Mouse (Mus musculus): ENCODE results near the gene Napsa. TPM values are rescaled to one million over a fixed set of nuclear protein-coding genes. Genes with fewer than 3 reads are reported as not detected.

Gene Napsa
- polyA plus RNA-seq, 1 experiment: 4,402 TPM

- no peak for DNase-seq
- WGBS: 92% methylated on average over 6 of the region's 6 CpGs
Measured at GRCm38 (mm10) chr7:44596051-44596450, 23.9 kb downstream of the Napsa start.

GRCm38 (mm10) chr7:44596996-44597538 is 24.9 kb downstream of the Napsa start:
- 63% methylated on average over 5 of the region's 5 CpGs for whole genome bisulfite sequencing
- Histone ChIP-seq H3K4me1 (ENCODE audit: control insufficient read depth, insufficient read depth, low read length) (no peaks in the 10 kb centered on the region), H3K4me3 (ENCODE audit: insufficient read depth, low read depth, low read length) (no peak overlapping the region), H3K27ac (ENCODE audit: insufficient read depth, low read depth, low read length) (no peak overlapping the region), H3K27me3 (replicated peaks; ENCODE audit: control insufficient read depth, insufficient read depth, low read length) (no peaks in the 10 kb centered on the region), H3K36me3 (ENCODE audit: control insufficient read depth, insufficient read depth, low read length) (no peaks in the 10 kb centered on the region)
- DNase-seq: no peak
- TF ChIP-seq POLR2A (IDR thresholded peaks at IDR 0.05; ENCODE audit: low read depth, low read length) (no peak), CTCF (conservative IDR thresholded peaks at IDR 0.05; ENCODE audit: insufficient read depth, insufficient read length, low read depth, low read length) (no peak)

More at GRCm38 (mm10) chr7:44596051-44596450, 23.9 kb downstream of the Napsa start:
- Histone ChIP-seq H3K36me3 (ENCODE audit: control insufficient read depth, insufficient read depth, low read length) (no peaks in the 10 kb centered on the region), H3K4me3 (ENCODE audit: insufficient read depth, low read depth, low read length) (no peak overlapping the region), H3K27ac (ENCODE audit: insufficient read depth, low read depth, low read length) (no peak overlapping the region), H3K27me3 (replicated peaks; ENCODE audit: control insufficient read depth, insufficient read depth, low read length) (no peaks in the 10 kb centered on the region), H3K4me1 (ENCODE audit: control insufficient read depth, insufficient read depth, low read length) (no peaks in the 10 kb centered on the region)
- TF ChIP-seq POLR2A (IDR thresholded peaks at IDR 0.05; ENCODE audit: low read depth, low read length): no peak
- TF ChIP-seq CTCF (conservative IDR thresholded peaks at IDR 0.05; ENCODE audit: insufficient read depth, insufficient read length, low read depth, low read length): no peak

- Histone ChIP-seq H3K4me1 (ENCODE audit: control insufficient read depth, insufficient read depth, low read length) (no peaks in the 10 kb centered on the region), H3K4me3 (ENCODE audit: insufficient read depth, low read depth, low read length) (no peak overlapping the region)
- WGBS: 93% methylated on average over 4 of the region's 4 CpGs
Measured at GRCm38 (mm10) chr7:44597666-44598065, 25.5 kb downstream of the Napsa start.

GRCm38 (mm10) chr7:44598336-44598735 is 26.2 kb downstream of the Napsa start:
- H3K36me3 ChIP-seq (ENCODE audit: control insufficient read depth, insufficient read depth, low read length): no peaks in the 10 kb centered on the region
- WGBS: 74% methylated on average over 12 of the region's 12 CpGs
- DNase-seq: no peak
- H3K4me3 ChIP-seq (ENCODE audit: insufficient read depth, low read depth, low read length): no peak overlapping the region
- TF ChIP-seq POLR2A (IDR thresholded peaks at IDR 0.05; ENCODE audit: low read depth, low read length) (no peak), CTCF (conservative IDR thresholded peaks at IDR 0.05; ENCODE audit: insufficient read depth, insufficient read length, low read depth, low read length) (no peak)
- no peak overlapping the region for H3K27ac ChIP-seq (ENCODE audit: insufficient read depth, low read depth, low read length)
- H3K4me1 ChIP-seq (ENCODE audit: control insufficient read depth, insufficient read depth, low read length): no peaks in the 10 kb centered on the region
- no peaks in the 10 kb centered on the region for H3K27me3 ChIP-seq (replicated peaks; ENCODE audit: control insufficient read depth, insufficient read depth, low read length)

More at GRCm38 (mm10) chr7:44597666-44598065, 25.5 kb downstream of the Napsa start:
- TF ChIP-seq CTCF (conservative IDR thresholded peaks at IDR 0.05; ENCODE audit: insufficient read depth, insufficient read length, low read depth, low read length): no peak
- TF ChIP-seq POLR2A (IDR thresholded peaks at IDR 0.05; ENCODE audit: low read depth, low read length): no peak
- H3K27me3 ChIP-seq (replicated peaks; ENCODE audit: control insufficient read depth, insufficient read depth, low read length): no peaks in the 10 kb centered on the region
- H3K36me3 ChIP-seq (ENCODE audit: control insufficient read depth, insufficient read depth, low read length): no peaks in the 10 kb centered on the region
- no peak for DNase-seq
- no peak overlapping the region for H3K27ac ChIP-seq (ENCODE audit: insufficient read depth, low read depth, low read length)

- DNase-seq: no peak
- 78% methylated on average over 10 of the region's 10 CpGs for WGBS
- Histone ChIP-seq H3K27ac (ENCODE audit: insufficient read depth, low read depth, low read length) (no peak overlapping the region), H3K4me1 (ENCODE audit: control insufficient read depth, insufficient read depth, low read length) (no peaks in the 10 kb centered on the region), H3K27me3 (replicated peaks; ENCODE audit: control insufficient read depth, insufficient read depth, low read length) (no peaks in the 10 kb centered on the region), H3K4me3 (ENCODE audit: insufficient read depth, low read depth, low read length) (no peak overlapping the region), H3K36me3 (ENCODE audit: control insufficient read depth, insufficient read depth, low read length) (no peaks in the 10 kb centered on the region)
- TF ChIP-seq POLR2A (IDR thresholded peaks at IDR 0.05; ENCODE audit: low read depth, low read length): no peak
- TF ChIP-seq CTCF (conservative IDR thresholded peaks at IDR 0.05; ENCODE audit: insufficient read depth, insufficient read length, low read depth, low read length): no peak
Measured at GRCm38 (mm10) chr7:44600691-44601262, 28.6 kb downstream of the Napsa start.

- H3K27ac ChIP-seq (ENCODE audit: insufficient read depth, low read depth, low read length): no peak overlapping the region
- no peaks in the 10 kb centered on the region for H3K36me3 ChIP-seq (ENCODE audit: control insufficient read depth, insufficient read depth, low read length)
- H3K27me3 ChIP-seq (replicated peaks; ENCODE audit: control insufficient read depth, insufficient read depth, low read length): no peaks in the 10 kb centered on the region
- no peaks in the 10 kb centered on the region for H3K4me1 ChIP-seq (ENCODE audit: control insufficient read depth, insufficient read depth, low read length)
- TF ChIP-seq POLR2A (IDR thresholded peaks at IDR 0.05; ENCODE audit: low read depth, low read length): no peak
- TF ChIP-seq CTCF (conservative IDR thresholded peaks at IDR 0.05; ENCODE audit: insufficient read depth, insufficient read length, low read depth, low read length): no peak
- no peak overlapping the region for H3K4me3 ChIP-seq (ENCODE audit: insufficient read depth, low read depth, low read length)
- no peak for DNase-seq
- WGBS: 27% methylated on average over 19 of the region's 19 CpGs
Measured at GRCm38 (mm10) chr7:44601646-44602045, 29.5 kb downstream of the Napsa start.

- 23% methylated on average over 11 of the region's 11 CpGs for WGBS
- no peaks in the 10 kb centered on the region for H3K27me3 ChIP-seq (replicated peaks; ENCODE audit: control insufficient read depth, insufficient read depth, low read length)
- no peak for DNase-seq
- H3K27ac ChIP-seq (ENCODE audit: insufficient read depth, low read depth, low read length): no peak overlapping the region
- H3K4me1 ChIP-seq (ENCODE audit: control insufficient read depth, insufficient read depth, low read length): no peaks in the 10 kb centered on the region
- TF ChIP-seq POLR2A (IDR thresholded peaks at IDR 0.05; ENCODE audit: low read depth, low read length): no peak
- no peak for TF ChIP-seq CTCF (conservative IDR thresholded peaks at IDR 0.05; ENCODE audit: insufficient read depth, insufficient read length, low read depth, low read length)
- H3K4me3 ChIP-seq (ENCODE audit: insufficient read depth, low read depth, low read length): no peak overlapping the region
- H3K36me3 ChIP-seq (ENCODE audit: control insufficient read depth, insufficient read depth, low read length): no peaks in the 10 kb centered on the region
Measured at GRCm38 (mm10) chr7:44602443-44602842, 30.3 kb downstream of the Napsa start.
